Mouse (Mus musculus) forebrain, postnatal 0 days (tissue): Measurements from ENCODE around the gene Edrf1. TPM values are rescaled to one million over a fixed set of nuclear protein-coding genes. Genes with fewer than 3 reads are reported as not detected.

Experiments used
- ATAC-seq: fragments of 200-750 bp; cut with Nextera tagmentation; 2 replicates; pipeline ENCODE4 v1.8.0; 2017; ENCODE audit warnings: mild to moderate bottlenecking, moderate library complexity
- DNase-seq: peaks from one replicate; pipeline ENCODE4 v3.0.0-alpha.2; 2015
- H3K27ac ChIP-seq: fragments of 300-500 bp; sonication (generic); 2 replicates; pipeline ENCODE4 v1.5.1; 2014; ENCODE audit warnings: low read depth, mild to moderate bottlenecking, antibody characterized with exemption, low read length, moderate library complexity, mixed read lengths
- H3K27me3 ChIP-seq: fragments of 300-500 bp; sonication (generic); 2 replicates; pipeline ENCODE4 v1.6.1; 2014; ENCODE audit warnings: mild to moderate bottlenecking, low read length, mixed read lengths; ENCODE audit not compliant: insufficient read depth
- H3K36me3 ChIP-seq: fragments of 300-500 bp; sonication (generic); 2 replicates; pipeline ENCODE4 v1.6.1; 2014; ENCODE audit warnings: mild to moderate bottlenecking, moderate library complexity; ENCODE audit not compliant: insufficient read depth
- H3K4me1 ChIP-seq: fragments of 300-500 bp; sonication (generic); 2 replicates; pipeline ENCODE4 v1.6.1; 2014; ENCODE audit warnings: antibody characterized with exemption; ENCODE audit not compliant: insufficient read depth
- H3K4me2 ChIP-seq: fragments of 300-500 bp; sonication (generic); 2 replicates; pipeline ENCODE4 v1.6.1; 2014; ENCODE audit warnings: low read depth, mild to moderate bottlenecking, moderate library complexity
- H3K4me3 ChIP-seq: fragments of 300-500 bp; sonication (generic); 2 replicates; pipeline ENCODE4 v1.5.1; 2014; ENCODE audit warnings: low read depth, low read length, mixed read lengths
- H3K9ac ChIP-seq: fragments of 300-500 bp; sonication (generic); 2 replicates; pipeline ENCODE4 v1.6.1; 2014; ENCODE audit warnings: mild to moderate bottlenecking
- H3K9me3 ChIP-seq: fragments of 300-500 bp; sonication (generic); 2 replicates; pipeline ENCODE4 v1.6.1; 2016; ENCODE audit warnings: low read length
- CTCF ChIP-seq: sonication (generic); IDR thresholded peaks from 2 replicates; pipeline ENCODE4 v1.5.1; 2016; ENCODE audit warnings: antibody characterized with exemption, control low read depth, low read depth
- WGBS: fragments of 180-500 bp; shearing (Covaris S2); extraction: QIAGEN DNeasy Blood & Tissue Kit; methylation state at CpG from one replicate; pipeline ENCODE4 v1.1.7; 2014; 5-methylcytosine and 5-hydroxymethylcytosine counted together
- polyA plus RNA-seq: library from polyadenylated mRNA; unstranded; fragments of >200 nt; fragmentation: Nextera tagmentation; extraction: Ambion mirVana; gene quantifications from 2 replicates; pipeline ENCODE4 v1.2.1, GENCODE M21; 2015
- total RNA-seq: library from RNA; depleted of rRNA; stranded (reverse); fragments of >200 nt; gene quantifications from 2 replicates; pipeline ENCODE4 v1.2.3, GENCODE M21; 2014; rRNA removed

The Edrf1 gene
- total and polyA plus RNA-seq, 2 experiments from 2014 or later, result 10.5 to 27.8 TPM

DNA sequence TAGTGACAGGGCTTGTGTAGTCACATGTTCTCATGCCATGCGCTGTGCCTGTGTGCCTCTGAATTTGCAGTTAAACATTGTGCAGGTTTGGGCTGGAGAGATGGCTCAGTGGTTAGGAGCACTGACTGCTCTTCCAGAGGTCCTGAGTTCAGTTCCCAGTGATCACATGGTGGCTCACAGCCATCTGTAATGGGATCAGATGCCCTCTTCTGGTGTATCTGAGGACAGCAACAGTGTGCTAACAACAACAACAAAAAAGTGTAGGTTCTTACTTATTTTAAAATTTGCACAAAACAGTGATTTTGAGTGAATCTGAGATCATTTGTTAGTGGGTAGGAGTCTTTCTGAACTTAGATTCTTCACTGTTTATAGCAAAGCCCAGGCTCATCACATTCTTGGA, 81.2 kb downstream of the Edrf1 start:
- Histone ChIP-seq H3K9me3 (no peaks in the 10 kb centered on the region), H3K27ac (no peak overlapping the region), H3K4me3 (no peak overlapping the region), H3K36me3 (peaks cover 96% of the 10 kb centered on the region), H3K27me3 (no peaks in the 10 kb centered on the region), H3K4me2 (no peak overlapping the region), H3K4me1 (no peaks in the 10 kb centered on the region), H3K9ac (no peak overlapping the region)
- WGBS, result 83% methylated on average over 1 of the region's 1 CpGs
- TF ChIP-seq CTCF, result peak; percentile 39; the same call in 1 of the 2 replicates
- no peak for ATAC-seq
- DNase-seq, result no peak

DNA sequence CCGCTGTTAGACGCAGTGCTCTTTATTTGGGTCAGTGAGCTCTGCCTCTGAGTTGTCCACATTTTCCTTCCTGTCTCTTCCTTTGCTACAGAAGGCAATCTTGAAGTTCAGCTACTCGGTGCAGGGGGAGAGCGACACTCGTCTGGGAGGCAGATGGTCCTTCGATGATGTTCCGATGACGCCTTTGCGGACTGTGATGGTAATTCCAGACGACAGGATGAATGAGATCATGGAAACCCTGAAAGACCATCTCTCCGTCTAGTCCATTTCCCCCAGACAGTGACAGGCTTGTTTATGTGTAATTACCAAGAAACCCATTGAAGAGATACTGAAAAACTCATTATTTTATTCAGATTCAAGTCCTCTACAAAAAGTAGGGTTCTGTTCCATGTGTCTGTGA, 83.3 kb downstream of the Edrf1 start:
- 80% methylated on average over 11 of the region's 11 CpGs for WGBS
- Histone ChIP-seq H3K27ac (no peak overlapping the region), H3K9ac (no peak overlapping the region), H3K36me3 (peaks cover 87% of the 10 kb centered on the region), H3K4me3 (no peak overlapping the region), H3K9me3 (no peaks in the 10 kb centered on the region), H3K27me3 (no peaks in the 10 kb centered on the region), H3K4me1 (no peaks in the 10 kb centered on the region), H3K4me2 (no peak overlapping the region)
- no peak for ATAC-seq
- TF ChIP-seq CTCF, result no peak
- no peak for DNase-seq

Other genes with a start within 250 kb of the Edrf1 start
- not detected in 2 replicates for gene Tex36, start 35.4 kb upstream of the Edrf1 start, total RNA-seq
- 0.15 and 0.16 TPM in 2 replicates for gene Tex36, start 35.4 kb upstream of the Edrf1 start, polyA plus RNA-seq
- 0.23 TPM in 1 of 2 replicates, not detected in the other for gene Mmp21, start 42.5 kb downstream of the Edrf1 start, total RNA-seq
- not detected in 2 replicates for gene Mmp21, start 42.5 kb downstream of the Edrf1 start, polyA plus RNA-seq
- gene Bccip, start 71.8 kb downstream of the Edrf1 start, total RNA-seq, result 31.8 and 40.7 TPM in 2 replicates
- 100.0 and 102 TPM in 2 replicates for gene Bccip, start 71.8 kb downstream of the Edrf1 start, polyA plus RNA-seq
- 35.7 and 38.2 TPM in 2 replicates for gene Uros, start 72.5 kb downstream of the Edrf1 start, total RNA-seq
- gene Uros, start 72.5 kb downstream of the Edrf1 start, polyA plus RNA-seq, result 38.7 and 42.0 TPM in 2 replicates
- 4.5 and 5.1 TPM in 2 replicates for gene Fank1, start 139.3 kb downstream of the Edrf1 start, total RNA-seq
- gene Fank1, start 139.3 kb downstream of the Edrf1 start, polyA plus RNA-seq, result 5.2 and 9.0 TPM in 2 replicates
- gene Dhx32, start 145.2 kb downstream of the Edrf1 start, total RNA-seq, result 38.2 and 47.5 TPM in 2 replicates
- 43.7 and 53.2 TPM in 2 replicates for gene Dhx32, start 145.2 kb downstream of the Edrf1 start, polyA plus RNA-seq